In the genomic region with DNA sequence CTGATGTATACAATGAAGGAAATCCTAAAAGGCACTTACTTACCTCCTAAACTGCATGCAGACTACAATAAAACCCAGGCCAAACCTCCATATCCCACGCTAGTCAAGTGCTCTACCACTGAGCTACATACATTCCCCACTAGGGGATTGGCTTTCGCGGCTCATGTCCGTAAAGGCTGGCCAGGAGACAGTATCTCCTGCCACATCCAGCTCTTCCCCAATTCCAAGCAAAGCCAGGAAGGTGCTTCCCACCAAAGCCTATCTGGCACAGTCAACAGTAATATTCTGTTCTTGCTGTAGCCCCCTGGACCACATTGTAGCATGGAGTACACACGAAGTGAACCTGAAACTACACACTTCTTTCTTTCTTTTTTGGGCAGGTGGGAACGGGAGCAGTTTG, we compare ENCODE assay signal across 8 mouse cellular contexts. TPM values are rescaled to one million over a fixed set of nuclear protein-coding genes. Genes with fewer than 3 reads are reported as not detected.
DNase-seq lines count a peak whose midpoint lies in the region; ATAC-seq and TF ChIP-seq lines count a peak whose summit lies in the region.

No protein-coding gene starts in this region.

- TF ChIP-seq EP300 in MEL (IDR thresholded peaks at IDR 0.05; ENCODE audit: low read depth in 1 of 2, low read length in 2 of 2), result no peak

- TF ChIP-seq CTCF in MEL (IDR thresholded peaks at IDR 0.05 in 2 of 3, conservative IDR thresholded peaks at IDR 0.05 in 1 of 3; ENCODE audit: control insufficient read depth in 1 of 3, insufficient read depth in 1 of 3, low read depth in 2 of 3, low read length in 3 of 3, poor library complexity in 1 of 3, severe bottlenecking in 1 of 3), result no peak

- WGBS in heart, embryonic 14.5 days, result 24% methylated on average over 6 of the region's 6 CpGs
- WGBS in hindbrain, embryonic 12.5 days, result 14% methylated on average over 6 of the region's 6 CpGs
- WGBS in midbrain, embryonic 14.5 days, result 18% methylated on average over 6 of the region's 6 CpGs

- no peak overlapping the region for H3K27ac ChIP-seq in heart, embryonic 14.5 days (replicated peaks in 1 of 2; ENCODE audit: control insufficient read depth in 1 of 2, insufficient read depth in 1 of 2, low read depth in 2 of 2, low read length in 2 of 2)
- no peak overlapping the region for H3K27ac ChIP-seq in MEL (ENCODE audit: control insufficient read depth, low read depth, low read length)
- no peak overlapping the region for H3K27ac ChIP-seq in hindbrain, embryonic 12.5 days
- no peak overlapping the region for H3K27ac ChIP-seq in midbrain, embryonic 14.5 days (replicated peaks; ENCODE audit: low read depth, low read length)

- H3K4me3 ChIP-seq in heart, embryonic 14.5 days (ENCODE audit: control insufficient read depth in 1 of 2, insufficient read depth in 1 of 2, low read depth in 1 of 2, low read length in 2 of 2), result peak overlapping the region; percentile 77 to 89
- H3K4me3 ChIP-seq in MEL (ENCODE audit: control insufficient read depth in 1 of 2, insufficient read depth in 1 of 2, low read depth in 2 of 2, low read length in 2 of 2), result peak overlapping the region; percentile 86 to 88
- H3K4me3 ChIP-seq in hindbrain, embryonic 12.5 days, result peak overlapping the region; percentile 83
- H3K4me3 ChIP-seq in midbrain, embryonic 14.5 days (replicated peaks; ENCODE audit: low read depth, low read length), result peak overlapping the region; percentile 91

- intact Hi-C loops in heart, postnatal 36 days (cut with DNase I), result no loop called here

- peak overlapping the region; percentile 93 for H3K9ac ChIP-seq in heart, embryonic 14.5 days (ENCODE audit: low read length)
- H3K9ac ChIP-seq in MEL (ENCODE audit: control insufficient read depth, low read depth, low read length, poor library complexity, severe bottlenecking), result peak overlapping the region; percentile 93
- H3K9ac ChIP-seq in hindbrain, embryonic 12.5 days, result peak overlapping the region; percentile 85
- H3K9ac ChIP-seq in midbrain, embryonic 14.5 days (replicated peaks; ENCODE audit: low read length), result peak overlapping the region; percentile 85

- no peak for TF ChIP-seq RAD21 in MEL (IDR thresholded peaks at IDR 0.05; ENCODE audit: low read depth, low read length)

- peaks cover 11% of the 10 kb centered on the region for H3K36me3 ChIP-seq in heart, embryonic 14.5 days (ENCODE audit: control insufficient read depth, insufficient read depth, low read length)
- no peaks in the 10 kb centered on the region; a peak in 1 of 4 replicates for H3K36me3 ChIP-seq in MEL (ENCODE audit: control insufficient read depth in 1 of 2, insufficient read depth in 2 of 2, low read length in 2 of 2)
- H3K36me3 ChIP-seq in hindbrain, embryonic 12.5 days, result peaks cover 16% of the 10 kb centered on the region
- peaks cover 27% of the 10 kb centered on the region for H3K36me3 ChIP-seq in midbrain, embryonic 14.5 days (ENCODE audit: control insufficient read depth, insufficient read depth, low read length)

- no peak for TF ChIP-seq POLR2A in MEL (IDR thresholded peaks at IDR 0.05; ENCODE audit: control insufficient read depth in 1 of 2, insufficient read depth in 1 of 2, low read depth in 1 of 2, low read length in 2 of 2, poor library complexity in 1 of 2)

- H3K4me2 ChIP-seq in heart, embryonic 14.5 days (ENCODE audit: low read length), result peak overlapping the region; percentile 99
- peak overlapping the region; percentile 73 for H3K4me2 ChIP-seq in hindbrain, embryonic 12.5 days (replicated peaks)
- H3K4me2 ChIP-seq in midbrain, embryonic 14.5 days (ENCODE audit: low read length), result peak overlapping the region; percentile 96

- no peak for DNase-seq in heart, postnatal 36 days
- DNase-seq in MEL (ENCODE audit: low read depth, low spot score), result peak; percentile 19
- no peak for DNase-seq in midbrain, embryonic 14.5 days
- DNase-seq in thymus, postnatal 4 days, result no peak
- DNase-seq in kidney, postnatal 25 days, result no peak
- DNase-seq in embryo, embryonic 9.5 days (ENCODE audit: extremely low spot score), result no peak

- ATAC-seq in heart, embryonic 14.5 days (ENCODE audit: insufficient number of reproducible peaks, insufficient read depth, low FRiP score, low read depth), result no peak
- ATAC-seq in hindbrain, embryonic 12.5 days (ENCODE audit: low FRiP score), result no peak
- no peak for ATAC-seq in midbrain, embryonic 14.5 days (ENCODE audit: low FRiP score, low TSS enrichment)

- H3K79me2 ChIP-seq in MEL (ENCODE audit: control insufficient read depth, insufficient read depth, low read length, poor library complexity), result peaks cover 4% of the 10 kb centered on the region; the same call in 1 of the 2 replicates

- peaks cover 8 to 16% of the 10 kb centered on the region in 2 experiments for H3K4me1 ChIP-seq in heart, embryonic 14.5 days (ENCODE audit: control insufficient read depth in 2 of 2, insufficient read depth in 2 of 2, low read length in 2 of 2)
- peaks cover 0 to 9% of the 10 kb centered on the region in 2 experiments; a peak in 2 of 4 replicates for H3K4me1 ChIP-seq in MEL (ENCODE audit: control insufficient read depth in 1 of 2, insufficient read depth in 2 of 2, low read length in 2 of 2)
- H3K4me1 ChIP-seq in hindbrain, embryonic 12.5 days, result peaks cover 21% of the 10 kb centered on the region
- H3K4me1 ChIP-seq in midbrain, embryonic 14.5 days (ENCODE audit: control insufficient read depth, insufficient read depth, low read length), result peaks cover 17% of the 10 kb centered on the region

- H3K27me3 ChIP-seq in heart, embryonic 14.5 days (ENCODE audit: control insufficient read depth, insufficient read depth, low read length), result no peaks in the 10 kb centered on the region
- H3K27me3 ChIP-seq in MEL (ENCODE audit: control insufficient read depth in 1 of 2, insufficient read depth in 2 of 2, low read length in 2 of 2), result no peaks in the 10 kb centered on the region
- peaks cover 4% of the 10 kb centered on the region; the same call in 1 of the 2 replicates for H3K27me3 ChIP-seq in hindbrain, embryonic 12.5 days
- H3K27me3 ChIP-seq in midbrain, embryonic 14.5 days (ENCODE audit: control insufficient read depth, insufficient read depth, low read length), result no peaks in the 10 kb centered on the region

- no peaks in the 10 kb centered on the region for H3K9me3 ChIP-seq in heart, embryonic 14.5 days (ENCODE audit: control insufficient read depth, low read length)
- no peaks in the 10 kb centered on the region for H3K9me3 ChIP-seq in MEL (replicated peaks; ENCODE audit: insufficient read depth, low read length)
- no peaks in the 10 kb centered on the region for H3K9me3 ChIP-seq in hindbrain, embryonic 12.5 days (replicated peaks)
- H3K9me3 ChIP-seq in midbrain, embryonic 14.5 days (ENCODE audit: control insufficient read depth, low read length), result no peaks in the 10 kb centered on the region

TF ChIP-seq in MEL, 35 proteins besides CTCF, POLR2A, EP300 and RAD21 (continues in another document):
- TF ChIP-seq MAFK (IDR thresholded peaks at IDR 0.05; ENCODE audit: borderline replicate concordance, low read depth, low read length) (no peak), TAL1 (IDR thresholded peaks at IDR 0.05; ENCODE audit: low read length) (no peak), CHD2 (IDR thresholded peaks at IDR 0.05; ENCODE audit: low read length) (no peak)

RNA-seq across cellular contexts. Expression of a gene that starts 0.9 kb away (rescaled TPM):
- 8.0 and 8.3 TPM in 2 replicates for polyA plus RNA-seq in heart, embryonic 14.5 days (2014; fragmentation: Nextera tagmentation; extraction: Ambion mirVana)
- total RNA-seq in heart, postnatal 36 days (2021), result 1 to 10 TPM; 6.4 to 7.4 TPM
- total RNA-seq in MEL (2012; rRNA removed), result 5.2 and 5.3 TPM in 2 replicates
- polyA plus RNA-seq in MEL (2012; ENCODE audit: insufficient read depth in 1 of 2, insufficient read length in 2 of 2, low read depth in 1 of 2, low replicate concordance in 2 of 2, missing spikeins in 1 of 2), result 10 to 100 TPM in 1 of 2 experiments, not detected in 1; 12.0 TPM
- polyA plus RNA-seq in hindbrain, embryonic 12.5 days (2016; fragmentation: Nextera tagmentation; extraction: Ambion mirVana), result 14.4 and 14.8 TPM in 2 replicates
- polyA plus RNA-seq in midbrain, embryonic 14.5 days (2014; fragmentation: Nextera tagmentation; extraction: Ambion mirVana), result 10.6 and 11.5 TPM in 2 replicates

RNA-seq across cellular contexts. Expression of a gene that starts 0.9 kb away (rescaled TPM):
- polyA plus RNA-seq in heart, embryonic 14.5 days (2014; fragmentation: Nextera tagmentation; extraction: Ambion mirVana), result 61.9 and 62.6 TPM in 2 replicates
- 10 to 100 TPM; 52.5 to 53.3 TPM for total RNA-seq in heart, postnatal 36 days (2021)
- 30.1 and 39.4 TPM in 2 replicates for total RNA-seq in MEL (2012; rRNA removed)
- 10 to 100 TPM in 1 of 2 experiments, not detected in 1; 43.2 TPM for polyA plus RNA-seq in MEL (2012; ENCODE audit: insufficient read depth in 1 of 2, insufficient read length in 2 of 2, low read depth in 1 of 2, low replicate concordance in 2 of 2, missing spikeins in 1 of 2)
- 70.0 and 76.2 TPM in 2 replicates for polyA plus RNA-seq in hindbrain, embryonic 12.5 days (2016; fragmentation: Nextera tagmentation; extraction: Ambion mirVana)
- 55.7 and 64.2 TPM in 2 replicates for polyA plus RNA-seq in midbrain, embryonic 14.5 days (2014; fragmentation: Nextera tagmentation; extraction: Ambion mirVana)

RNA-seq across cellular contexts. Expression of a gene that starts 42.7 kb away (rescaled TPM):
- 65.1 and 65.4 TPM in 2 replicates for polyA plus RNA-seq in heart, embryonic 14.5 days (2014; fragmentation: Nextera tagmentation; extraction: Ambion mirVana)
- 10 to 100 TPM; 26.8 to 28.6 TPM for total RNA-seq in heart, postnatal 36 days (2021)
- total RNA-seq in MEL (2012; rRNA removed), result 320 and 353 TPM in 2 replicates
- polyA plus RNA-seq in MEL (2012; ENCODE audit: insufficient read depth in 1 of 2, insufficient read length in 2 of 2, low read depth in 1 of 2, low replicate concordance in 2 of 2, missing spikeins in 1 of 2), result 100 to 1,000 TPM in 1 of 2 experiments, not detected in 1; 253 TPM
- polyA plus RNA-seq in hindbrain, embryonic 12.5 days (2016; fragmentation: Nextera tagmentation; extraction: Ambion mirVana), result 89.2 and 91.4 TPM in 2 replicates
- polyA plus RNA-seq in midbrain, embryonic 14.5 days (2014; fragmentation: Nextera tagmentation; extraction: Ambion mirVana), result 76.5 and 81.1 TPM in 2 replicates

RNA-seq across cellular contexts. Expression of a gene that starts 42.7 kb away (rescaled TPM):
- polyA plus RNA-seq in heart, embryonic 14.5 days (2014; fragmentation: Nextera tagmentation; extraction: Ambion mirVana), result 36.6 and 37.7 TPM in 2 replicates
- 10 to 100 TPM; 50.2 to 50.6 TPM for total RNA-seq in heart, postnatal 36 days (2021)
- total RNA-seq in MEL (2012; rRNA removed), result 40.1 and 50.4 TPM in 2 replicates
- 10 to 100 TPM in 1 of 2 experiments, not detected in 1; 17.3 TPM for polyA plus RNA-seq in MEL (2012; ENCODE audit: insufficient read depth in 1 of 2, insufficient read length in 2 of 2, low read depth in 1 of 2, low replicate concordance in 2 of 2, missing spikeins in 1 of 2)
- polyA plus RNA-seq in hindbrain, embryonic 12.5 days (2016; fragmentation: Nextera tagmentation; extraction: Ambion mirVana), result 42.5 and 43.6 TPM in 2 replicates
- polyA plus RNA-seq in midbrain, embryonic 14.5 days (2014; fragmentation: Nextera tagmentation; extraction: Ambion mirVana), result 33.5 and 35.2 TPM in 2 replicates

RNA-seq across cellular contexts. Expression of a gene that starts 42.8 kb away (rescaled TPM):
- polyA plus RNA-seq in heart, embryonic 14.5 days (2014; fragmentation: Nextera tagmentation; extraction: Ambion mirVana), result 63.8 and 67.6 TPM in 2 replicates
- 100 to 1,000 TPM; 107 to 109 TPM for total RNA-seq in heart, postnatal 36 days (2021)
- total RNA-seq in MEL (2012; rRNA removed), result 81.9 and 94.9 TPM in 2 replicates
- polyA plus RNA-seq in MEL (2012; ENCODE audit: insufficient read depth in 1 of 2, insufficient read length in 2 of 2, low read depth in 1 of 2, low replicate concordance in 2 of 2, missing spikeins in 1 of 2), result 100 to 1,000 TPM; 177 to 270 TPM
- polyA plus RNA-seq in hindbrain, embryonic 12.5 days (2016; fragmentation: Nextera tagmentation; extraction: Ambion mirVana), result 79.7 and 80.1 TPM in 2 replicates
- 83.3 and 97.3 TPM in 2 replicates for polyA plus RNA-seq in midbrain, embryonic 14.5 days (2014; fragmentation: Nextera tagmentation; extraction: Ambion mirVana)
